Mouse (Mus musculus): ENCODE measurements around the gene Kcnk4. TPM values are rescaled to one million over a fixed set of nuclear protein-coding genes. Genes with fewer than 3 reads are reported as not detected.

The Kcnk4 gene
- polyA plus RNA-seq, 1 experiment from 2014 or later: 0.12 TPM

DNA sequence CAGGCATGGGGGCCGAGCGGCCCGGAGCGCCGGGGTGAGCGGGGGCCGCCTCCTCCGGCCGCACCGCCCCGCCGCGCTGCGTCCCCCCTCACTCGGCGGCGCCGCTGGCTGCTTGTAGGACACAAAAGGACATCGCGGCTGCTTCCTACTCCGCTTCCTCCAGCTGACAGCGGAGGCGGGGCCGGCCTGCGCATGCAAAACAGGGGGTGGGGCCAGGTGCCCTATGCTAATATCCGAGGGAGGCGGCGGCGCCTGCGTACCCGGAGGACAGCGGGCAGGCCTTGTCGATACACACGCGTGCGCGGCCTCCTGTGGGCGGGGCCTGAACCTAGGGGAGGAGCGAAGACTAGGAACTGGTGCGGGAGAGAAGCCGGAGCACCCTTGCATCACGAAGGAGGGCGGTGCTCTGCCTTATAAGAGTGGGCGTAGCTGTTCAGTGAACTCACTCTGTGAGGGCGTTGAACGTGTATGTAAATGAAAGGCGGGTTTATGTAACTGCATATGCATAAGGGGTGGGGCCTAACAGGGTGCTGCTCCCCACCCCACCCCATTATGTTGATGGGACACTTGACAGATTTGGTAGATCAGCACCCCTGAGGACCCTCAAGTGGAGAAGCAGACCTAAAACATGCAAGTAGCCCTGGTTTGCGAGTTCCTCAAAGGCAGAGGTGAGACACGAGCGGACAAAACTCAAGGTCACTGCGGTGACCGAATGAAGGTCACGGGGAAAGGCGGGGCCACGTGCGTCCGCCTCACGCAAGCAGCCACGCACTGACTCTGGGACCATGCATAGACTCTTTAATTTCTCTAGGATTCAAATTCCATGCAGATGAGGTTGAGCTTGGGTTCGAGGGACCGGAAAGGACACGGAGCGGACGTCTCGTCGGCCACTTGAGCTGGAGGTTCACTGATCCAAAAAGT lies 12.4 kb downstream of the Kcnk4 start, which contains the start of gene Esrra:
TSS of gene Esrra (minus strand) at position 167 of the 921 bp plus-strand sequence.
- Histone ChIP-seq H3K9me3 (ENCODE audit: control insufficient read depth, low read length) (peaks cover 4% of the 10 kb centered on the region; the same call in 1 of the 2 replicates), H3K4me2 (replicated peaks; ENCODE audit: low read depth, low read length) (peak within 1 kb of the TSS; percentile 91), H3K27ac (ENCODE audit: low read depth, low read length) (peak within 1 kb of the TSS; percentile 71), H3K4me1 (ENCODE audit: control insufficient read depth, insufficient read depth, low read length) (peaks cover 18% of the 10 kb centered on the region), H3K9ac (ENCODE audit: low read depth, low read length) (peak within 1 kb of the TSS; percentile 85), H3K4me3 (ENCODE audit: low read length) (peak within 1 kb of the TSS; percentile 73), H3K36me3 (ENCODE audit: control insufficient read depth, insufficient read depth, low read length) (no peaks in the 10 kb centered on the region; the same call in 1 of the 2 replicates), H3K27me3 (ENCODE audit: control insufficient read depth, insufficient read depth, low read length) (peaks cover 35% of the 10 kb centered on the region)
- ATAC-seq (ENCODE audit: low FRiP score, low TSS enrichment): peak; percentile 93
- WGBS: under 1% methylated on average over 63 of the region's 66 CpGs

DNA sequence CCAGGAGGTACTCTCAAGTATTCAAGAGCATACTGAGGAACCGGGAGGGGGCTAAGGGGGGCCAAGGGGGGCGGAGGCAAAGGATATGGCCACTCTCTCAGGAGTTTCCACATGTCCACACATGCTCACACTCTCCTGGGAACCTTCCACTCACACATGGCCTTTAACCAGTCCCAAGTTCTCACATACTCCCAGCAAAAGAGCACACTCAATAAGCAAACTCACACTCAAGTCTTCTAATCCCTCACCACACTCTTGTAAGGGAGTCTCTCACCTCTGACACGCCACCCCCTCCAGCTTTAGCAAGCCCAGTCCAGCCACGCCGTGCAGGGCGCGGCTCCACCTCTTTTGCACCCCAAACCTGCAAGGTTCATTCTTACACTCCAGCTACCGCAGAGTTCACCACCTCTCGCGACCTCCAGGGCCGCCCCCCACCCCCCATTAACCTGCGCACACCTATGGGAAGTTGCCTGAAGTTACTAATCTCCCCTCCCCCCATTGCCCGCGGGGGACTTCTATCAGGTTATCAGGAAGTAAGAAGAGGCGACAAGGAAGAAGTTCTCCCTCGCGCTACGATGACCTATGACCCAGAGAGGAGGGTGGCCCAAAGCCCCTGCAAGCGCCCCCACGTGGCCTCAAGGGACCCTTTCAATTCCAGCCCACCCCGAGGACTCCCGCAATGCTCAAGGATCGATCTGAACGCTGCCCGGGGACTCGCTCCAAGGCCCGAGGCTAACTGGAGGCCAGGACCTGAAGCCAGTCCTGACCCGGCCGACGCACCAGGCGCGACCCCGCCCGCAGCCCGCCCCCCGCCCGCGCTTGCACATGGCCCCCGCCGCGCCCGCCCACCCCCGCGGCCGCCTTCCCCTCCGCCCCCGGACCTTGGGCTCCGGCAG lies 13.3 kb downstream of the Kcnk4 start:
- Histone ChIP-seq H3K9me3 (ENCODE audit: control insufficient read depth, low read length) (peaks cover under 1% of the 10 kb centered on the region; the same call in 1 of the 2 replicates), H3K4me1 (ENCODE audit: control insufficient read depth, insufficient read depth, low read length) (peaks cover 18% of the 10 kb centered on the region), H3K36me3 (ENCODE audit: control insufficient read depth, insufficient read depth, low read length) (no peaks in the 10 kb centered on the region; the same call in 1 of the 2 replicates), H3K27ac (ENCODE audit: low read depth, low read length) (peak overlapping the region; percentile 71), H3K27me3 (ENCODE audit: control insufficient read depth, insufficient read depth, low read length) (peaks cover 26% of the 10 kb centered on the region), H3K4me2 (replicated peaks; ENCODE audit: low read depth, low read length) (peak overlapping the region; percentile 91), H3K9ac (ENCODE audit: low read depth, low read length) (peak overlapping the region; percentile 85), H3K4me3 (ENCODE audit: low read length) (peak overlapping the region; percentile 73)
- WGBS: 1% methylated on average over 44 of the region's 48 CpGs
- peak; percentile 20 for ATAC-seq (ENCODE audit: low FRiP score, low TSS enrichment)

DNA sequence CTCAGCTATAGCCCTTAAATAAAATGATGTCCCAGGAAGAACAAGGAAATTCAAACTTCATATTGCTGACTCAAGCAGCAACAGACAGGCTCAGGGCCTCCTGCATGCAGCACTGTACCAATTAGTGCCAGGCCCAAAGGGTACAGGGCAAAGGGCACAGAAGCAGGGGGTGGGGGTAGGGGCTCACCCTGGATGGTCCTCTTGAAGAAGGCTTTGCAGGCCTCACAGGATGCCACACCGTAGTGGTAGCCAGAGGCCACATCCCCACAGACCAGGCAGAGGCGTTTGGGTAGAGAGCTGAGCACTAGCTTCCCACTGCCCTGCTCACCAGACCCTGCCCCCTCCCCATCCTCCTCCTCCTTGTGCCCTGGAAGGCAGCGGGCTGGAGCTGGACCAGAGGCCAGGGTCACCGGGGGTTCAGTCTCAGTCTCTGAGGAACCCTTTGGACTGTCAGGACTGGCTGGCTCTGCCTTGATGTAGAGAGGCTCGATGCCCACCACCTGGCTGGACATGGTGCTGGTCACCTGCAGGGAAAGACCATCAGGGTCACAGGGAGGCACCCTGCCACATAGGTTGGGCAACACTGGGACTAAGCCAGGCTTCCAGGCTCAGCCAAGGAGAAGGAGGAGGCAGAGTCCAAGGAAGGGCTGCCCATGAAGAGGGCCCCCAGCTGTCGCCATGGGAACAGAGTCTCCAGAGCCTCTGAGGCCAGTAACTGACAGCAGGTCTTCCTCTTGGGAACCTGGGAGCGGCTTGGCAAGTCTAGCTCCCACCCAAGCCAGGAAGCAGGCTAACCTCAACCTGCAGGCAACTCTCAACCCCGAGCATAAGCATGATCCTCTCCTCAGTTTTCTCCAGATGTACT lies 14.2 kb downstream of the Kcnk4 start:
- Histone ChIP-seq H3K9me3 (ENCODE audit: control insufficient read depth, low read length) (no peaks in the 10 kb centered on the region), H3K27ac (ENCODE audit: low read depth, low read length) (peak overlapping the region; percentile 71; the same call in 1 of the 2 replicates), H3K4me1 (ENCODE audit: control insufficient read depth, insufficient read depth, low read length) (peaks cover 18% of the 10 kb centered on the region), H3K27me3 (ENCODE audit: control insufficient read depth, insufficient read depth, low read length) (peaks cover 17% of the 10 kb centered on the region), H3K4me2 (replicated peaks; ENCODE audit: low read depth, low read length) (peak overlapping the region; percentile 91), H3K4me3 (ENCODE audit: low read length) (peak overlapping the region; percentile 73), H3K36me3 (ENCODE audit: control insufficient read depth, insufficient read depth, low read length) (no peaks in the 10 kb centered on the region; the same call in 1 of the 2 replicates), H3K9ac (ENCODE audit: low read depth, low read length) (peak overlapping the region; percentile 85)
- peak; percentile 7; the same call in 1 of the 2 replicates for ATAC-seq (ENCODE audit: low FRiP score, low TSS enrichment)
- WGBS: 31% methylated on average over 8 of the region's 8 CpGs

DNA sequence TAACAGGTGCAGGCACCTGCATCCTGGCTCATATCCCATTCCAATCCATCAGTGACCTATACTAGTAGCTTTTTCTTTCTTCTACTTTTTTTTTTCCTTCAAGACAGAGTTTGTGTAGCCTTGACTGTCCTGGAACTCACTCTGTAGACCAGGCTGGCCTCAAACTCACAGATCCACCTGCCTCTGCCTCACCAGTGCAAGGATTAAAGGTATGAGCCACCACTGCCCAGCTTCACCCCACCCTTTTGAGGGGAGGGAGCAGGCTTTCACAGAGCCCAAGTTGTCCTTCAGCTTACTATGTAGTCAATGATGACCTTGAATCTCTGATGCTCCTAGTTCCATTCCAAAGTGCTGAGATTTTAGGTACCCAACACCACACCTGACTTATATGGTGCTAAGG lies 14.9 kb downstream of the Kcnk4 start:
- no peak overlapping the region for H3K27ac ChIP-seq (ENCODE audit: low read depth, low read length)

DNA sequence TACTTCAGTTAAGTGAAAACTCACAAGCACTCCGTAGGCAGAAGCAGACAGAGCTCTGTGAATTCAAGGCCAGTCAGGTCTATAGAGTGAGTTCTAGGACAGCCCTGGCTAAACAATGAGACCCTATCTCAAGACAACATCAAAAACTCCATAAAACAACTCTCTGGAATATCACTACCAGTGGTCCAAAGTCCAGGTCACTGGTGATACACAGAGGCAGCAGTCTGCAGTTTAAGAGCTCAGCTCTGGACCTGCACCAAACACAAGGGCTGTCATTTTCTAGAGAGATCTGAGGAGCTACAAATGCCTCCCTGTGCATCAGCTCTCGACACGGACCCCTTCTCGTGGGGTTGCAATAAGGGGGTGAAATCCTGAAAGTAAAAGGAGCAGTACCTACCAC lies 16.0 kb downstream of the Kcnk4 start:
- H3K9ac ChIP-seq (ENCODE audit: low read depth, low read length): no peak overlapping the region
- no peak overlapping the region for H3K4me3 ChIP-seq (ENCODE audit: low read length)
- no peak for ATAC-seq (ENCODE audit: low FRiP score, low TSS enrichment)
- H3K9me3 ChIP-seq (ENCODE audit: control insufficient read depth, low read length): no peaks in the 10 kb centered on the region
- peaks cover 5% of the 10 kb centered on the region for H3K27me3 ChIP-seq (ENCODE audit: control insufficient read depth, insufficient read depth, low read length)
- H3K27ac ChIP-seq (ENCODE audit: low read depth, low read length): no peak overlapping the region
- no peak overlapping the region for H3K4me2 ChIP-seq (replicated peaks; ENCODE audit: low read depth, low read length)
- 90% methylated on average over 4 of the region's 4 CpGs for WGBS
- peaks cover 15% of the 10 kb centered on the region for H3K4me1 ChIP-seq (ENCODE audit: control insufficient read depth, insufficient read depth, low read length)
- H3K36me3 ChIP-seq (ENCODE audit: control insufficient read depth, insufficient read depth, low read length): peaks cover 6% of the 10 kb centered on the region

More for the DNA sequence above, 14.9 kb downstream of the Kcnk4 start:
- no peaks in the 10 kb centered on the region for H3K9me3 ChIP-seq (ENCODE audit: control insufficient read depth, low read length)
- no peak overlapping the region for H3K9ac ChIP-seq (ENCODE audit: low read depth, low read length)
- peaks cover 11% of the 10 kb centered on the region for H3K27me3 ChIP-seq (ENCODE audit: control insufficient read depth, insufficient read depth, low read length)
- H3K4me1 ChIP-seq (ENCODE audit: control insufficient read depth, insufficient read depth, low read length): peaks cover 15% of the 10 kb centered on the region
- no peak overlapping the region for H3K4me3 ChIP-seq (ENCODE audit: low read length)
- no peak overlapping the region for H3K4me2 ChIP-seq (replicated peaks; ENCODE audit: low read depth, low read length)
- no peak for ATAC-seq (ENCODE audit: low FRiP score, low TSS enrichment)
- no peaks in the 10 kb centered on the region; the same call in 1 of the 2 replicates for H3K36me3 ChIP-seq (ENCODE audit: control insufficient read depth, insufficient read depth, low read length)

DNA sequence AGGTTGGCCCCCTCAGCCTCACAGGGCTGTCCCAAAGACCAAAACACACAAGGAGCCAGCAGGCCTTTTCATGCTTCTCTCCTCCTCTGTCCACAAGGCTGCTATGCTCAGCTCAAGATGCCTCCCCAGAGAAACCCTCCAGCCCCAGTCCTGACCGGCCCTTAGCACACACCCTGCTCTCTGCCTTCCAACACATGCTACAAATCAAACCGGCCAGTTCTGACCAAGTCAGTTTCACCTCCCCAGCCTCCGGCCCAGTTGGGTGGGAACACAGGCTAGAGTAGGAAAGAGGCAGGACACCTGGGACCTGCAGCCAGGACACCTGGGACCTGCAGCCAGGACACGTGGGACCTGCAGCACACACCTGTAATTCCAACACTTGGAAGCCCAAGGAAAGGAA lies 17.8 kb downstream of the Kcnk4 start:
- Histone ChIP-seq H3K27ac (ENCODE audit: low read depth, low read length) (no peak overlapping the region), H3K4me2 (replicated peaks; ENCODE audit: low read depth, low read length) (no peak overlapping the region), H3K4me3 (ENCODE audit: low read length) (no peak overlapping the region), H3K9me3 (ENCODE audit: control insufficient read depth, low read length) (no peaks in the 10 kb centered on the region), H3K36me3 (ENCODE audit: control insufficient read depth, insufficient read depth, low read length) (peaks cover 25% of the 10 kb centered on the region), H3K27me3 (ENCODE audit: control insufficient read depth, insufficient read depth, low read length) (no peaks in the 10 kb centered on the region), H3K9ac (ENCODE audit: low read depth, low read length) (no peak overlapping the region), H3K4me1 (ENCODE audit: control insufficient read depth, insufficient read depth, low read length) (peaks cover 15% of the 10 kb centered on the region)
- 70% methylated on average over 4 of the region's 4 CpGs for WGBS
- no peak for ATAC-seq (ENCODE audit: low FRiP score, low TSS enrichment)

DNA sequence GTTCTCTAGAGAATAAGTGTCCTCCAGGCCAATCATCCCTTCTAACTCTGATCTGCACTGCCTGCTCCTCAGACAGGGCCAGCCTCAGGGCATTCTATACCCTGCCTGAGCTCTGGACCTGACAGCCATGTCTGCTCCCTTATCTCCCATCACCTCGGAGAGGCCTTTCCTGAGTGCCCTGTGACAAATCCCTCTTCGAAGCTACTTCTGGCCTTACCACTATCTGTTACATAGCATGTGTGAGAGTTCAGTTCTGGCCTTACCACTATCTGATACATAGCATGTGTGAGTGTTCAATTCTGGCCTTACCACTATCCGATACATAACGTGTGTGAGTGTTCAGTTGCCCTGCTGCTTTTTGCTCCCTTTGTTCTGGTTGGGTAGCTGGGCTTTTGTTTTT lies 19.0 kb downstream of the Kcnk4 start:
- Histone ChIP-seq H3K9me3 (ENCODE audit: control insufficient read depth, low read length) (no peaks in the 10 kb centered on the region), H3K4me1 (ENCODE audit: control insufficient read depth, insufficient read depth, low read length) (peaks cover 13% of the 10 kb centered on the region), H3K27ac (ENCODE audit: low read depth, low read length) (no peak overlapping the region), H3K9ac (ENCODE audit: low read depth, low read length) (no peak overlapping the region), H3K4me3 (ENCODE audit: low read length) (no peak overlapping the region), H3K27me3 (ENCODE audit: control insufficient read depth, insufficient read depth, low read length) (no peaks in the 10 kb centered on the region), H3K4me2 (replicated peaks; ENCODE audit: low read depth, low read length) (no peak overlapping the region), H3K36me3 (ENCODE audit: control insufficient read depth, insufficient read depth, low read length) (peaks cover 30% of the 10 kb centered on the region)
- ATAC-seq (ENCODE audit: low FRiP score, low TSS enrichment): no peak
- 82% methylated on average over 4 of the region's 4 CpGs for WGBS

DNA sequence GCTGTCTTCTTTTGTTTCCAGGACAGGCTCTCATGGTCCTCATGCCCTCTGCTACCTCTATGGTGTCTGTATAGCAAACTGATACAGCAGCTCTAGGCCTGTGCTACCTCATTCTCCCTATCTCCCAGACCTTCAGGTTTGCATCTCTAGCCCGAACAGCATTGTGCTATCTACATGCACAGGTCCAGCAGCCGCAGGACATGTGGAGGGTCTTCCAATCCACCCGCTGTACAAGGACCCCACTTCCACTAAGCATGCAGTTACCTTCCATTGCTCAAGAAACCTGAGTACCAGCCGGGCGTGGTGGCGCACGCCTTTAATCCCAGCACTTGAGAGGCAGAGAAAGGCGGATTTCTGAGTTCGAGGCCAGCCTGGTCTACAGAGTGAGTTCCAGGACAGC lies 19.8 kb downstream of the Kcnk4 start:
- WGBS: 93% methylated on average over 9 of the region's 9 CpGs
- H3K9me3 ChIP-seq (ENCODE audit: control insufficient read depth, low read length): no peaks in the 10 kb centered on the region
- H3K27me3 ChIP-seq (ENCODE audit: control insufficient read depth, insufficient read depth, low read length): no peaks in the 10 kb centered on the region
- H3K4me3 ChIP-seq (ENCODE audit: low read length): no peak overlapping the region
- no peak overlapping the region for H3K9ac ChIP-seq (ENCODE audit: low read depth, low read length)
- H3K27ac ChIP-seq (ENCODE audit: low read depth, low read length): no peak overlapping the region
- peaks cover 7% of the 10 kb centered on the region; the same call in 1 of the 2 replicates for H3K4me1 ChIP-seq (ENCODE audit: control insufficient read depth, insufficient read depth, low read length)
- peaks cover 30% of the 10 kb centered on the region for H3K36me3 ChIP-seq (ENCODE audit: control insufficient read depth, insufficient read depth, low read length)
- no peak for ATAC-seq (ENCODE audit: low FRiP score, low TSS enrichment)
- no peak overlapping the region for H3K4me2 ChIP-seq (replicated peaks; ENCODE audit: low read depth, low read length)
